Mouse (Mus musculus) naive thymus-derived CD4-positive, alpha-beta T cell, adult 5 months (primary cell): ENCODE results near the gene Zfp65. TPM values are rescaled to one million over a fixed set of nuclear protein-coding genes. Genes with fewer than 3 reads are reported as not detected.

Source experiments
- polyA plus RNA-seq: library from polyadenylated mRNA; unstranded; fragments of 100-300 nt; shearing (Covaris generic); gene quantifications from one replicate; pipeline ENCODE4 v1.2.1, GENCODE M21; 2017

The Zfp65 gene
- polyA plus RNA-seq: 4.2 TPM

DNA sequence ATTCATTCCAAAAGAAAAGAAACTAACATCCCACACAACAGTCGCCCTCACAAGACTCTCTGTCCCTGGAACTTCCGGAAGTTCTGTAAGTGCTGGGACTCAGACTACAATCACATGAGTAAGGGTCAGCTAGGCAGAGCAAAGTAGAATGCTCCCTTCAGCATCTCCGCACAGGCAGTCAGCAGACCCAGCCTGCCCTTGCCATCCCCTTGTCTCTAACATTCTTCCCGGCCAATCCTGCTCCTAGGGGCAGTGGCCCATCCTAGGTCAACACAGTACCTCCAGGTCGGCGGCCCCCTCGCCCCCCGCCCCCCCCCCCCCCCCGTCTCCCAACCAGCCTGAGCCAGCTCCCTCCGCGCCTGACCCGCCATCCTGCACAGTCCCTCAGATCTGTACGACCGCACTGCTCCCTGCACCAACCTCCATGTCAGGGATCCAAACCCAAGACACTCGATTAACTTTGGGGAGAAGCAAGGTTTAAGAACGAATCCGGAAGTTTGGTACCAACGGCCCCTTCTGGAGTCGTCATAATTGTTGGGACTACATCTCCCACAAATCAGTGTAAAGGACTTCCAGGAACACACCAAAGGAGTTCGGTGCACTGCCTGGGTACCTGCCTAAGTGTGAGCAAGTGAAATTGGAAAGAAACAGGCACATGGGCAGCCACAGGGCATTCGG, at the start of gene Zfp65:
TSS of gene Zfp65 (minus strand) at position 533 of the 678 bp plus-strand sequence.

GRCm38 (mm10) chr13:67754333-67755306, 25.6 kb upstream of the Zfp65 start, which contains the start of gene Zfp85:
Zfp85 (minus strand) TSS chr13:67755228.

GRCm38 (mm10) chr13:67686971-67687370, 42.0 kb downstream of the Zfp65 start, which contains the start of gene Zfp738:
Zfp738 (minus strand) TSS chr13:67687071.

Other genes with a start within 250 kb of the Zfp65 start
- gene Zfp874b, start 244.9 kb downstream of the Zfp65 start, polyA plus RNA-seq: 26.8 TPM
- 21.0 TPM for gene Zfp58, start 228.6 kb downstream of the Zfp65 start, polyA plus RNA-seq
- gene Gm26965, start 203.0 kb downstream of the Zfp65 start, polyA plus RNA-seq: not detected
- gene Zfp87, start 203.0 kb downstream of the Zfp65 start, polyA plus RNA-seq: 56.0 TPM
- gene Zfp748, start 175.3 kb downstream of the Zfp65 start, polyA plus RNA-seq: 16.7 TPM
- 5.0 TPM for gene Zfp729b, start 119.5 kb downstream of the Zfp65 start, polyA plus RNA-seq
- 4.9 TPM for gene Gm49345, start 91.4 kb downstream of the Zfp65 start, polyA plus RNA-seq
- gene Zfp729a, start 91.4 kb downstream of the Zfp65 start, polyA plus RNA-seq: 4.1 TPM
- 11.4 TPM for gene Zfp738, start 42.1 kb downstream of the Zfp65 start, polyA plus RNA-seq
- 3.5 TPM for gene Zfp85, start 26.1 kb upstream of the Zfp65 start, polyA plus RNA-seq
- gene Zfp493, start 50.5 kb upstream of the Zfp65 start, polyA plus RNA-seq: 0.60 TPM
- 2.6 TPM for gene Zfp273, start 84.6 kb upstream of the Zfp65 start, polyA plus RNA-seq
- gene Gm10037, start 101.9 kb upstream of the Zfp65 start, polyA plus RNA-seq: not detected
- not detected for gene BC048507, start 134.2 kb upstream of the Zfp65 start, polyA plus RNA-seq